Mouse (Mus musculus): ENCODE data around the gene Egfl8.

The Egfl8 gene

DNA sequence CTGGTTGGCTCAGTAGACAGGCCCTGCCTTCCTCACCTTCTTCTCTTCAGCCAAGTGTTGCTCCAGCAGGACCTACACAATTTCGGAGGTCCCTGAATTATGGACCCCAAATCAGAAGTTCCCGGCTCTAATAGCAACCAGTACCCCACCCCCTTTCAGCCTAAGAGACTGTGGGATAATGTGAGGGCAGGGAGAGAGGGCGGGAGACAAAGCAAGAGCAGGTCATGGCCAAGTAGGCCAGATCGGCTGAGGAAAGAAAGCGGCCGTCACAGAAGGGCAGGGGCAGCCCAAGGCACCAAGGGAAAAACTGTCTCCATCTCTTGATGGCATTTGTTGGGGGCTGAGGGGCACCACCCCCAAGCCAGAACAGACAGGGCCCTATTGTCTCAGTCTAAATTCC, at the start of gene Egfl8:
Gene Egfl8, minus strand, starts transcription at position 101 of the 400 bp plus-strand sequence.
- no peak for DNase-seq

DNA sequence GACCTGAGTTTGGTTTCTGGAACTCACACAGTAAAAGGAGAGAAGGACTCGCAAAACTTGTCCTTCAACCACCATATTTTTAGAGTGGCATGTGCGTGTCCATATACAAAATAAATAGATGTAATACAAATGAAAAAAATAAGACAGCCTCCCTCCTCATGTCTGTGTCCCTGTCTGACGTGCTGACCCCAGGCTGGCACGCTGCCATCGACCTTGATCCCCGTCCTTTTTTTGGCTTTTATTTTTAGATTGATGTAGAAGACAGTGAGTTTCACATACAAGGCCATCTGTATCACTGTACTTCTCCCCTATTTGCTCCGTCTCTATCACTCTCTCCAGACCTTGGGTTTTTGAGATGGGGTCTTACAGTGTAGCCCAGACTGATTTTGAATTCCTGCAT, 48.7 kb upstream of the Egfl8 start:
- DNase-seq = no peak

DNA sequence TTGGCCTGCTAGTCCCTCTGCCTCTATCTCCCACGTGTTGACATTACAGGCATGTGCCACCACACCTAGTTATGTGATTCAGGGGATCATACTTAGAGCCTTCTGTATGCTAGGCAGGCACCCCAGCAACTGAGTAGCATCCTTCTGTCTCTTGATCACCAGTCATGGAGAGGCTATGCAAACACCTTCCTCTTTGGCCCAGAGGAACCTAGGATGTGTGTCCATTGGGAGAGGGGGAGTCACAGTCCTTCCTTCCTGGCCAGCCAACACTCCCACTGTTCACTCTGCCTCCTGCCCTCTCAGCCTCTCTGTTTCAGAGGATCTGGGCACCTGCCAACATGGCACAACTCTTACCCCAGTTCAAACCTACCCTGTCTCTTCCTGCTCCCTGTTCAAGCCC, 47.8 kb upstream of the Egfl8 start:
- no peak for DNase-seq

DNA sequence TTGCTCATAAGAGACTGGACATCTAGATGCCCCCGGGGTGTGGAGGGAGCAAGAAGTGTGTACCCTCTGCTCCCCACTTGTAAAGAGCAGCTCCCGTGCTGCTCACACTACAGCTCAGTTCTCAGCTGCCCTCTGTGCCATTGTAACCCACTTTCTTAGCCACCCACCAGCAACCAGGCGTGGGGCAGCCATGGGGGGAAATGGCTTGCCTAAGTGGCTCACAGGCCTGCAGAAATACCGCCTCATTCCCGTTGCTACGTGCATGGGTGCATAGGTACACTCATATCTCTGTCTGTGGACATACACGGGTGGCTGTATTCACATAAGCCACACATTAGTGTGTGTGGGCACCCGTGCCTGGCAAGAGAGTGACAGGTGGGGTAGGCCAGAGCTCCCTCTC, 47.2 kb upstream of the Egfl8 start:
- DNase-seq = no peak

DNA sequence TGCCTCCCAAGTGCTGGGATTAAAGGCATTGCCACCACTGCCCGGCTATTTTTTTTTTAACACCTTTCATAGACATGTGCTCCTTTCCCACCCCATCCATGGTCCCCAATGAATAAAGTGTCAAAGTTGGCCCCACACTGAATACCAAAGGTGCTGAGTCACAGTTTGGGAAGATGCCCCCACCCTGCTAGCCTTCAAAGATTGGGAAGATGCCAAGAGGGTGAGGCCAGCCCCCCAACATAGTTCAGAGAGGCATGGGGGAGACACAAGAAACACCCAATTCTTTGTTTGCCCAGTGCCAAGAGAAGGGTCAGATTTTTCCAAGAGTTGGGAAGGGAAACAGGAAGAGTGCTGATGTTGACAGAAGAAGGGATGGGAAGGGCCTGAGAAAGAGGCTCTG, 46.7 kb upstream of the Egfl8 start:
- no peak for DNase-seq

DNA sequence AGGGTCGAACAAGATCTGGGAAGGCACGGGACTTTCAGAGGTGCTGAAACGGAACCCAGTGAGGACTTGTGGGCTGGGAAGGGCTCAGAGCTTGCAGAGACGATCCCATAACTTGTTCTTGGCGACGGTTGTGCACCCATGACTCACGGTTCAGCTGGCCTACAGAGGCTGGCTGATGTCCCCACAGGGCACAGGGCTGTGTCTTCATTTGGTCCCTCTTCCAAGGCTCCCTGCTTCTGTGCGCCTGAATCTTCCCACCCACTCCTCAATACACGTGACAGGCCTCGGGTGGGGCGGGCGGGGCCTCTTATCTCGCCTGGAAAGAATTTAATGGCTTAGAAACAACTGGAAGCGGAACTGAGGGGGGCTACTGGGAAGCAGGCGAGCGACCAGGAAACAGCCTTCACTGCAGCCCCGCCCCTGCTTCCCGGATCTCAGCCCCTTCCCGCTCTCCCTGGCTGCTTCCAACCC, 45.4 kb upstream of the Egfl8 start:
- DNase-seq = peak; percentile 71

DNA sequence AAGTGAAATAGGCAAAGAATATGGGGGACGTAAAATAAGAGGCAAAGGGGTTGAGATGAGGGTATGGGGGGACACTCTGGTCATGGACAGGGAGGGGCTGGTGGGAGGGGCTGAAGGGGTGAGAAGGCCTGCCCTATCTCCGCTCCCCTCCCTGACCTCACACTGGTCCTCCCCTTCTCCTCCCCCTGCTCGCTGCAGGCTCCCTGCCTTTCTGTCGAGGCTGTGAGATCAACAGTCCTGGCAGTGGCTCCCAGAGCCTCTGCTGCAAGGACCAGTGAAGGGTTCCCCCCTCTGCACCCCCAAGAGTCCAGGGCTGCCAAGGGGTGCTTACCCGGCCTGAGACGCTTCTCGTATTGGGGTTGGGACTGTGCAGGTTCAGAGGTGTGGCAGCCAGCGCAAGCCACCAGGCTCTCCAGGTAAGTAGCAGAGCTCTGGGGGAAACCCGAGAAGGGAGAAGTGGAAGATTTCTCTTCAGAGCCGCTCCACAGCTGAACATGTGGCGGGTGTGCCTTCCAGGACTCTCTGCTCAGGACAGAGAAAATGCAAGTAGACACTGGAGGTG, 44.6 kb upstream of the Egfl8 start:
- no peak for DNase-seq

DNA sequence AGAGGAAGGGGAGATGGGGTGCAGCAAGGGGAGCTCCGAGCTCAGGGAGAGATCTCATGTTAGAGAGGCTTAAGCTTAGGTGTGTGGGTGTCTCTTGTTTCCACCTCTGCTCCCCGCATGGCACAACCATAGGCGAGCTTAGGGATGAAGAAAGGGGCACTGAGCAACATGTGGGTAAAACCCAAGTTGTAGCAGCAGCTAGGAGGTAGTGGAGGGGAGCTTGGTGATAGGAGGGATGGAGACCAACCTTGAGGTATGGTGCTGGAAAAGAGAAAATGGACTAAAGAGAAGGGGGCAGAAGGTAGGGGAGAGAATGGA, 44.1 kb upstream of the Egfl8 start:
- no peak for DNase-seq

DNA sequence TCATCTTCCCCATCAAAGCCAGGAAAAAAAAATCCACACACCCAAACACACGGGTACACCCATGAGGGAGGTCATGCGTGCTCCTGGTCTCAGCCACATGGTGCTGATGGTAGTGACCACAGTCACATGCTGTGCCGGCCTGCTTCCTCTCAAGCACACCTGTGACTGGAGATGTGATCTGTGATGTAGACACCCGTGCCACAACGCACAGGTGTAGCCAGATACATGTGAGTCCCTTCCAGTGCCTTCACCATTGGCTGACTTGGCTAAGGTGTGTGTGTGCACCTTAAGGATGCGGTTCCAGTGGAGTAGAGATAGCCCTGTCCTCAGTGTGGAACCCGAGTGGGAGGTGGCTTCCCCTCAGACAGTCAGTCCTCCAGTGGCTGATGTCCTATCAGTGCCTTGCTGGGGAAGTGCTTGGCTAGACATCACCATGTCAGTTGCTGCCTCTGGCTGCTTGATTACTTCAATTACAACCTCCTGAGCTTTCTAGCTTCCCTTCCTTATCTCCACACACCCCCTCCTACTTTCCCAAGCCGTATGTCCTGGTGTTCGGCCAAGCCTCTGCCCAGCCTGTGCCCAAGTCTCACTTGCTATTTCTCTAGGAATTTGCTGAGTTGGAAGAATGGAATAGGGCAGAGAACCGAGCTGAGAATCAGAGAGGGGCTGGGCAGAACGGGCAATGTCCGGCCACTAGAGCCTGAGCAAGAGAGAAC, 43.6 kb upstream of the Egfl8 start:
- peak; percentile 54 for DNase-seq

DNA sequence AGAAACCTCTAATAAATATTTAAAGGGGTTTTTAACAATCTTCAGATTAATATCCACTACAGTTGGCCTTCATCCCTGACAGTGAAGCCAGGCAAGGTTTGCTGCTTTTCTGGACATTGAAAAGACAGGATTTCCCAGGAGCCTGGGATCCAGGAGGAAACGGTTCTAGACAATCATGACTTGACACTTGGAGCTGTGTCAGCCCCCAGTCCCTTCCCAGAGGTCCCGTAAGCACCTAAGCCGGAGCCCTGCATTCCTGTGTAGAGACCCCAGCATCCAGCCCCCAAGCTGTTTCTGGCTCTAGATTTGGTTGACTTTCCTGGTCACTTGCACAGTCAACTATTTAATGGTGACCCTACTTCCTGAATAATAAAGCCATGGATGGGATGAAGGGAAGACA, 42.8 kb upstream of the Egfl8 start:
- no peak for DNase-seq

DNA sequence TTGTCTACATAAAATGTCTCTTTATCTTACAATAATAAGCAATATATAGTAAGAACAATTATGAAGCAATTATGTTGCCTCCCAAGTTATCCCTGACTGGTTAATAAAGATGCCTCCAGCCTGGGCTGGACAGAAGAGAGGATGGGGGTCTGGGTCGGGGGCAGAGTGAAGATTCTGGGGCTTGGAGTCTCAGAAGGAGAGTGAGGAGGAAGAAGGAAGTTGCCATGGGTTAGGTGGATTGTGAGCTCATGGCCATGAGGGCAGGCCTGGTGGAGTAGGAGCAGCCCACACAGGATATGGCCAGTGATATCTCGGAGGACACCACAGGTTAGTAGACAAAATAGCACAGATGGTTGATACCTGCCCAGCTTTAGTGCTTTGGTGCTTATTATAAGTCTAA, 42.4 kb upstream of the Egfl8 start:
- no peak for DNase-seq

DNA sequence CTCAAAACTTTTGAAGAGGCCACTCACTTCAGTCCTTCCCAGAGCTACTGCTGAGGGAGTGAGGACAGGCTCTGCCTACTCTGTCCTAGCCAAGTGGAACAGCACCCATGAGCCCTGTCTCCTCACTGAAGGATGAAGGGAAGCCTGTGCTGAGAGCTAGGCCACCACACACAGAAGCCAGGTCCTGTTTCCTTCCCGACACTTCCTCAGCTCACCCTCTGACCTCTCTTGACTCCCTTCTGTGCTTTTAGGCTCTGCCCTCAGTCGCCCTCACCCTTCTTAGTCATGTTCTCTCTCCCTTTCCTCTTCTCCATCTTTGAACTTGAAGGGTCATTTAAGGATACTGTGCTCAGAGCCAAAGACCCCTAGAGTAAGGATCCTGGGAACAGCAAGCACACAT, 41.5 kb upstream of the Egfl8 start:
- DNase-seq = peak; percentile 19

DNA sequence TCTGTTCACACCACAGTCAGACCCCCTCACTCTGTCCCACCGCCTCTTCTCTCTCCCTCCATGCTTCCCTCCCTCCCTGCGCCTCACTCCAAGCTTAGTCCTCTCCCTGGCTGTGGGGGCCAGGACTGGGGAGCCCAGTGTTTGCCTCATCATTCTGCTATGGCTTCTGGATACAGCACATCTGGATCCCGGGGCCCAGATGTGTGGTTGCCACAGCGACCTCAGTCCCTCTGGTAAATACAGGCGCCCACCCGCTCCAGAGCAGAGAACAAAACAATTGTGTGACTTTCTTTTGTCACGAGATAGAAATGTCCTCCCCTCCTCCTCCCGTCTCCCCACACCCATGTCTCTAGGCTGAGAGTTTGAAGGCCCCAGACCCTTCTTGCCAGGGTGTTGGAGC, 40.9 kb upstream of the Egfl8 start:
- DNase-seq = no peak

DNA sequence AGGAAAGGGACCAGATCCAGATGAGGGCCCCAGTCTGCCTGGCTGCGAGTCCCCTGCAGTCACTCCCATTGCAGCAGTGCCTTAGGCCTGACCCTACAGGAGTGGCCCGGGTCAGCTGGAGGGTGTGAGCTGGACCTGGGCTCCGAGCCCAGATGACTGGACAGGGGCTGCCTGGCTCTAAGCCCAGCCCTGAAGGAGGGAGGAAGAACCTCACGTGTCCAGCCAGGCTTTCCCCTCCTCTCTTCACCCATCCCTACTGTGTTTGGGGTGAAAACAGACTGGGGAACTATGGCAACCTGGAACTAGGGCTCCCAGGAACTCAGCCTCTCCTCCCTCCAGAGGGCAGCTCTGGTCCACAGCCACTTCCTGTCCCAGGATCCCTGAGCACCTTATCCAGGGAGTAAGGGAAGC, 39.8 kb upstream of the Egfl8 start:
- DNase-seq = peak; percentile 93

DNA sequence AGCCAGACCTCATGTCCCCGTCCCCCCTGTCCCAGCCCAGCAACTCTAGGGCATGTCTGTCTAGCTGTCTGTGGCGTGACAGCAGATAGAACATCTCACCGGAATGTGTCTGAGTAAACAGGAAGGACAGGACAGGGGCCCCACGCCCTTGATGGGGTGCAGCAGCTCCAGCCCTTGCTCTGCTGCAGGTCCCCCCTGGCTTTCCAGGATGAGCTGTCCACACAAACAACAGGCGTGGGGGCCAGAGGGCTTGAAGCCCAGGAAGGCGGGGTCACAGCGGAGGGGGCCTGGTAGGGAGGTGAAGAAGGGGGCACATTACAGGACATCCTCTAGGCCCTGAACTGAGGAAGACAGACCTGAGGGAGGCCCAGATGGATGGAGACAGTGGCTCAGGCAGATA, 39.4 kb upstream of the Egfl8 start:
- peak; percentile 73 for DNase-seq

DNA sequence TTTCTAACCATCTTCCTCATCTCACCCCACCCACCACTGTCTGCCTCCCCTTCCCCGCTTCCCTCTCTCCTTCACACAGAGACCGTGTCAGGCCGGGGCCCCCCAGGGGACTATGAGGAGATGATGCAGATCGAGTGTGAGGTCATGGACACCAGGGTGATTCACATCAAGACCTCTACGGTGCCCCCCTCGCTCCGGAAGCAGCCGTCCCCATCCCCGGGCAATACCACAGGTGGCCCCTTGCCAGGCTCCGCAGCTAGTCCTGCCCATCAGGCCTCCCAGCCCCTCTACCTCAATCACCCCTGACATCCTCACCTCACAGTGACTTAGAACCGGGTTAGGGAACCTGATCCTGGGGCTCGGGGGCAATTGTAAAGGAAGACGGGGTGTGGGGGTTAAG, 38.6 kb upstream of the Egfl8 start:
- DNase-seq = no peak

DNA sequence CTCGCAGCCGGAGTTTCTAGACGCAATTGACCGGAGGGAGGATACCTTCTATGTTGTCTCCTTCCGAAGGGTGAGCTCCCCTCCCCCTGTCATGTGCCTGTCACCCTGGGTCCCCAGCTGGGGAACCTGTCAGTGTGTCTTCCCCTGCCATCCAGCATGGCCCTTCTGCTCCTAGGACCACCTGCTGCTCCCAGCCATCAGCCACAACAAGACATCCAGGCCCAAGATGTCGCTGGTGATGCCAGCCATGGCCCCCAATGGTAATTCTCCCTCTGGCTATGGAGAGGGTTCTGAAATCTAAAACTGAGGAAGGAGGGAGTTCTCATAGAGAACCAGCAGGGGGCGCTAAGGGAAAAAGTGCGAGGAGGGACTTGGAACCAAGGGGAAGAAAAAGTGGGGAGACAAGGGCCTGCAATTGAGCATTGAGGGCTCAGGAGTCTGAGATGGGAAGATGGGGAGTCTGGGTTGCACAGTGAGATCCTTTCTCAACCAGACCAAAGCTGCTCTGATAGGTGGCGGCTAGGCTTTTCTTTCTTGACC, 38.0 kb upstream of the Egfl8 start:
- peak; percentile 67 for DNase-seq

DNA sequence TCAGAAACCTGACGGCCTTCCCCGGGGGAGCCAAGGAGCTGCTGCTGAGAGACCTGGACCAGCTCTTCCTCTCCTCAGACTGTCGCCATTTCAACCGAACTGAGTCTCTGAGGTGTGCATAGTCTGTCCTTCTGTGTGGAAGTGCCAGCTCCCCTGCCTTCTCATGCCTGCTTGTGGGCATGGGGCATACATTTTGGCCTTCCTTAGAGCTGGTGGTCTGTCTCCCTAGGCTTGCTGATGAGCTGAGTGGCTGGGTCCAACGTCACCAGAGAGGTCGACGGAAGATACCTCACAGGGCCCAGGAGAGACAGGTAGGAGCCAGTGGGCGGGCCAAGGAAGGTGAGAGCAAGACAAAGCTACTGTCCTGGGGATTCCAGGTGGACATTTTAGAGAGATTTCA, 37.2 kb upstream of the Egfl8 start:
- no peak for DNase-seq

DNA sequence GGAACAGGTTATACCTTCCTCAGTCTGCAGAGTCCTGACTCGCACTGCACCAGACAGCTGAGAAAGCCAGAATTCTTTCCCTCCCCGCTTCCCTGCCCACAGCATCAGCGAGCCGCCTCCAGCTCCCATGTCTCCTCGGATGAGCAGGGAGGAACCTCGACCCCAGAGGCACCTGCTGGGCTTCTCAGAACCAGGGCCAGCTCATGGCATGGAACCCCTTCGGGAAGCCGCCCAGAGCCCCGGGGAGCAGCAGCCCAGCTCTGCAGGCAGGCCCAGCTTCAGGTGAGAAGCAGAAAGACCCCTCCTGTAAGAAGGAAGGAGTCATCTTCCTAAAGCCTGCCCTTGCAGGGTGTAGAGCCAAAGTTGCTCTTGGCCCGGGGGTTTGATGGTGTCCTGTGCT, 36.8 kb upstream of the Egfl8 start:
- DNase-seq = no peak

DNA sequence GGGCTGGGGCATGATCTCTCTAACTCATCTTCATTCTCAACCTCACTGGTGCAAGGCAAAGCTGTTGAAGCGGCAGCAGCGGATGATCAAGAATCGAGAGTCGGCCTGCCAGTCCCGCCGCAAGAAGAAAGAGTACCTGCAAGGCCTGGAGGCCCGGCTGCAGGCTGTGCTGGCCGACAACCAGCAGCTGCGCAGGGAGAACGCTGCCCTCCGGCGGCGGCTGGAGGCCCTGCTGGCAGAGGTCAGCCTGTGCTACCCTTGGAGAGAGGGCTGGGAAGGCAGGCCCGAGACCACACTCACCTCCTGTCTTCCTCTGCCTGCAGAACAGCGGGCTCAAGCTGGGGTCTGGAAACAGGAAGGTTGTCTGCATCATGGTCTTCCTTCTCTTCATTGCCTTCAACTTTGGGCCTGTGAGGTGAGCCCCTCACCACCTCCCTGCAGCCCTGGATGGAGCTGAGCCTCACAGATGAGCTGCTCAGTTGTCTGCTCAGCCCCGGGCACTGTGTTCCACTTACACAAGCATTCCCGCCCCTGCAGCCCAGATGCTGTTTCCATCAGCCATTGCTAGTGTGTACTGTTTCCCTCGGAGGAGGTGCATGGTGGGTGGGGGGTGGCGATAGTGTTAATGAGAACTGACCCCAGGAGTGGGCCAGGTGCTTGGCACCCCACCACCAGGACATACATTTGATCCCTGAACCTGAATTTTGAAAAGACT, 35.9 kb upstream of the Egfl8 start:
- DNase-seq = peak; percentile 69

DNA sequence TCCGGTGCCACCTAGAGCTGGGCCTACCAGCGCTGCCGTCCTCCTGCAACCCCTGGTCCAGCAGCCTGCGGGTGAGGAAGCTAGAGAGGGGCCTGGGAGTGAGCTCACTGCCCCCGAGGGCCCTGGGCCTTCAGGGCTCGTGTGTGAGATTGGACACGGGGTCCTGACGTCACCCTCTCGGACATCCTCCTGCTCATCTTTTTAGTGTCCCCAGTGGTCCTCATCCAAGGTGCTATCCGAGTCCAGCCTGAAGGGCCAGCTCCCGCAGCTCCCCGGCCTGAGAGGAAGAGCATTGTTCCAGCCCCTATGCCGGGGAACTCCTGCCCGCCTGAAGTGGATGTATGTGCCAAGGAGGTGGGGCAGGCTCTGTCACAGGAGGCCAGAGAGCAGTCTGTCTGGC, 35.0 kb upstream of the Egfl8 start:
- peak; percentile 14 for DNase-seq

DNA sequence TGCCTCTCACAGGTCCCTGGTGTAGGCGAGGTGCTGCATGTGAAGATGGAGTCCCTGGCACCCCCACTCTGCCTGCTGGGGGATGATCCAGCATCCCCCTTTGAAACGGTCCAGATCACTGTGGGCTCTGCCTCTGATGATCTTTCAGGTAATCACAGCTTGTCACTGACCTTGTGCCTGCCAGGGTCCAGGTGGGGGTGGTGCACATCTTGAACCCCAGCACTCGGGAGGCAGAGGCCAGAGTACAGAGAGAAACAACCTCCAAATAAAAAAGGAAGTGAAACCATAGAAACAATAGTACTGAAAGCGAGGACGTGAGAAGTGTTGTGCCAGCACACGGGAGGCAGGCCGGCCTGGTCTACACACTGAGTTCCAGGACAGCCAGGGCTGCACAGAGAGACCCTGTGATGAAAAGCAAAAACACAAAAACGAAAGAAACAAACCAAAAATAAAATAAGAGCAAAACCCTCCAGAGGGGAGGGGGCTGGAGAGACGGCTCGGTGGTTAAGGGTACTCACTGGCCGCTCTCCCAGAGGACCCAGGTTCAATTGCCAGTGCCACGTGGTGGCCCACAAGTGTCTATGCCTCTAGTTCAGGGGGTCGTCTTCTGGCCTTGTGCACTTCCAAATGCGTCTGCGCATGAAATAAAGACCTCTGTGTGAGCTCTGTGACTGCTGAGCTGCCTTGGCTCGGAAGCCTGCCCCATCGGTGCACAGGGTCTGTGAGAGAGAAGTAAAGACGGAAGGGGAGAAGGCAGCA, 33.5 kb upstream of the Egfl8 start:
- DNase-seq = no peak

DNA sequence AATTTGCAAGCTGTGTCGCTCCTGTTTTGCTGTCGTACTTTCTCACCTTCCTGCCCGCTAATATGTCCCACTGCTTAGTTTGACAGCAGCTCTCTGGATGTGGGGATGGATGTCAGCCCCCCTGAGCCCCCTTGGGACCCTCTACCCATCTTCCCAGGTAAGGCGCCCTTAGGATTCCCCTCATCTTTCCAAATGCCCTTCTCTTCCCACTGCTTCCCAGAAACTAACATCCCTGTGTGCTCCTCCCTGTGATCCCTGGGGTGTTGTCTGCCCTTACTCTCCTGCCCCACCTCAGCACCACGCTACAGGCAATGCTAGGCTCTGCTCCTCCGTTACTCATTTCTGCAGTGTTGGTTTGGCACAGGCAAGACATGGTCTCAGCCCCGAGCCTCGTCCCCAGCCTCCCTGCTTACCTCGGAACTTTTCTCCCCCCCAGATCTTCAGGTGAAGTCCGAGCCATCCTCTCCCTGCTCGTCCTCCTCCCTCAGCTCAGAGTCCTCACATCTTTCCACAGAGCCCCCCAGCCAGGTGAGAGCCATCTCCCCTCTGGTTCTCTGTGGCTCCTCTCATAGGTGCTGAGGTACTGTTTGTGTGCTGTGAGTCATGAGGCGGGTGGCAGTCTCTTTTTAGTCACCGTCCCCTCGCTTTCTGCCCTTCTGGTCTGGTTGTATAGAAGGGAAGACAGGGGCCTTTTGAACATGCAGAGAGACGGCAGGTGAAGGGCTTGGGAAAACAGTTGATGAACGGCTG, 32.5 kb upstream of the Egfl8 start:
- DNase-seq = no peak

Measured in kidney, adult 9 months (tissue).